Mouse (Mus musculus) liver, adult 2 months (tissue): ENCODE results near the gene Sln.

Source experiments
- CTCF ChIP-seq: fragments of 200-500 bp; IDR thresholded peaks from 2 replicates; pipeline ENCODE4 v1.5.1; 2011; ENCODE audit warnings: low read depth, low read length, control low read depth
- POLR2A ChIP-seq: fragments of 200-500 bp; IDR thresholded peaks from 2 replicates; pipeline ENCODE4 v1.6.1; 2011; ENCODE audit warnings: low read length, control low read depth; ENCODE audit not compliant: insufficient read depth; ENCODE audit errors: extremely low read depth

DNA sequence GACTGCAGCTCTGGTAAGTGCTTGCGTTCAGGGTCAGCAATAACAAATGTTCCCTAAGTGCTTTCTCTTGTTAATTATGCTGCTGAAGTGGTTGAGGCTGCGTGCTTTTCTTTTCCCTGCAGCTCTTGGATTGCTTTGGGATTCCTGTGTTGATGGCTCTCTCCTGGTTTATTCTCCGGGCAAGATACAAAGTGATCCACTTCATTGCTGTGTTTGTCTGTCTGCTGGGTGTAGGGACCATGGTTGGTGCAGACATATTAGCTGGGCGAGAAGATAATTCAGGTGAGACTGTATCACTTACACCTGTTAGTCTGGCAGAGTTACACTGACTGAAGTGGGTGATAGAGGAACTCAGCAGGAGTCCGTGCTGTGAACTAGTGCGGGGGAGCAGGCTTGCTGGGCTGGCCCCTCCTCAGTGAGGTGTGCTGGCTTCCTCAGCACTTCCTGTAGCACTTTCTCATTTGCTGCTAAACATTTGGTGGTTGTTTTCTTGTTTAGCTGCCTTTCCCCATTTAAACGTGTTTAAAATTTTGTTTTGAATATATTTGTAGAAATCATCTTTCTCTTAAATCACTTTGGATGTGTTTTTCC lies 43.4 kb upstream of the Sln start:
- TF ChIP-seq POLR2A (no peak), CTCF (no peak)
